Mouse (Mus musculus) MEL (cell line): ENCODE results near the gene Notum.

Source experiments
- CTCF ChIP-seq, 3 experiments: IDR thresholded peaks in 2 of 3; conservative IDR thresholded peaks in 1 of 3; 2 replicates each; pipeline ENCODE4 v1.5.1; 2011 to 2012; ENCODE audit warnings: low read length in 3 of 3, low read depth in 2 of 3, mild to moderate bottlenecking in 2 of 3, improper control_type of control experiment in 1 of 3, inconsistent platforms in 1 of 3, mixed read lengths in 1 of 3, moderate library complexity in 1 of 3; ENCODE audit not compliant: control insufficient read depth in 1 of 3, insufficient read depth in 1 of 3, poor library complexity in 1 of 3, severe bottlenecking in 1 of 3
- GATA1 ChIP-seq: IDR thresholded peaks from 2 replicates; pipeline ENCODE4 v1.6.1; 2011; ENCODE audit warnings: low read depth, low read length, improper control_type of control experiment
- MAX ChIP-seq: IDR thresholded peaks from 2 replicates; pipeline ENCODE4 v1.6.1; 2011; ENCODE audit warnings: low read length, improper control_type of control experiment
- MAZ ChIP-seq: IDR thresholded peaks from 2 replicates; pipeline ENCODE4 v1.6.1; 2012; ENCODE audit warnings: low read depth, mild to moderate bottlenecking, inconsistent platforms, low read length, improper control_type of control experiment
- MEF2A ChIP-seq: IDR thresholded peaks from 2 replicates; pipeline ENCODE4 v1.6.1; 2014; ENCODE audit warnings: low read depth, mild to moderate bottlenecking, inconsistent platforms, low read length, improper control_type of control experiment; ENCODE audit not compliant: poor library complexity, insufficient replicate concordance, severe bottlenecking; ENCODE audit errors: extremely low read depth
- NELFE ChIP-seq: IDR thresholded peaks from 2 replicates; pipeline ENCODE4 v1.6.1; 2011; ENCODE audit warnings: low read depth, low read length, improper control_type of control experiment
- NRF1 ChIP-seq: IDR thresholded peaks from 2 replicates; pipeline ENCODE4 v1.6.1; 2014; ENCODE audit warnings: low read depth, mild to moderate bottlenecking, inconsistent platforms, low read length, improper control_type of control experiment, moderate library complexity; ENCODE audit not compliant: poor library complexity, insufficient read depth, severe bottlenecking
- POLR2A ChIP-seq, 2 experiments: IDR thresholded peaks; 2 replicates each; pipeline ENCODE4 v1.6.1; 2011 to 2012; ENCODE audit warnings: low read length in 2 of 2, mild to moderate bottlenecking in 2 of 2, control low read depth in 1 of 2, improper control_type of control experiment in 1 of 2, low read depth in 1 of 2, moderate library complexity in 1 of 2; ENCODE audit not compliant: control insufficient read depth in 1 of 2, insufficient read depth in 1 of 2, poor library complexity in 1 of 2
- RAD21 ChIP-seq: IDR thresholded peaks from 2 replicates; pipeline ENCODE4 v1.6.1; 2011; ENCODE audit warnings: mild to moderate bottlenecking, low read depth, low read length, improper control_type of control experiment
- TBP ChIP-seq: IDR thresholded peaks from 2 replicates; pipeline ENCODE4 v1.8.0; 2011; ENCODE audit warnings: low read depth, low read length, improper control_type of control experiment
- TCF12 ChIP-seq: IDR thresholded peaks from 2 replicates; pipeline ENCODE4 v1.6.1; 2014; ENCODE audit warnings: low read depth, mild to moderate bottlenecking, inconsistent platforms, low read length, improper control_type of control experiment, moderate library complexity
- USF2 ChIP-seq, 2 experiments: IDR thresholded peaks; 2 replicates each; pipeline ENCODE4 v1.6.1; 2011 to 2012; ENCODE audit warnings: improper control_type of control experiment in 2 of 2, low read length in 2 of 2, borderline replicate concordance in 1 of 2, inconsistent platforms in 1 of 2, low read depth in 1 of 2, mild to moderate bottlenecking in 1 of 2; ENCODE audit not compliant: insufficient read depth in 1 of 2

- TF ChIP-seq CTCF (IDR thresholded peaks at IDR 0.05 in 2 of 3, conservative IDR thresholded peaks at IDR 0.05 in 1 of 3; ENCODE audit: control insufficient read depth in 1 of 3, insufficient read depth in 1 of 3, low read depth in 2 of 3, low read length in 3 of 3, poor library complexity in 1 of 3, severe bottlenecking in 1 of 3) (no peak), RAD21 (no peak), TCF12 (no peak), NELFE (no peak), GATA1 (no peak), USF2 (IDR thresholded peaks at IDR 0.05; ENCODE audit: borderline replicate concordance in 1 of 2, insufficient read depth in 1 of 2, low read depth in 1 of 2, low read length in 2 of 2) (no peak), NRF1 (no peak), MAX (no peak), MEF2A (no peak), MAZ (no peak), POLR2A (IDR thresholded peaks at IDR 0.05; ENCODE audit: control insufficient read depth in 1 of 2, insufficient read depth in 1 of 2, low read depth in 1 of 2, low read length in 2 of 2, poor library complexity in 1 of 2) (no peak; a peak in 1 of 4 replicates), TBP (no peak)
Observed at GRCm38 (mm10) chr11:120609250-120609649, 51.7 kb downstream of the Notum start.
